ENCODE assay signal across 9 mouse cellular contexts in genomic region chr9:96727688-96728087, GRCm38 (mm10). TPM values are rescaled to one million over a fixed set of nuclear protein-coding genes. Genes with fewer than 3 reads are reported as not detected.
DNase-seq lines count a peak whose midpoint lies in the region; ATAC-seq and TF ChIP-seq lines count a peak whose summit lies in the region.
"Had no signal": no experiment of that assay in that cellular context is flagged by ENCODE, and none has a peak within 500 bp of the region (broad histone marks: within the 10 kb centered on the region; RNA-seq: fewer than 3 reads in every experiment).

No protein-coding gene starts in this region.

- no peak for TF ChIP-seq CTCF in gastrocnemius, adult 2 months (IDR thresholded peaks at IDR 0.05)

- H3K4me2 ChIP-seq in hindbrain, embryonic 15.5 days = peak overlapping the region; percentile 59

- WGBS in hindbrain, embryonic 15.5 days = 86% methylated on average over 6 of the region's 6 CpGs

- H3K4me3 ChIP-seq in gastrocnemius, adult 2 months = no peak overlapping the region
- H3K4me3 ChIP-seq in brown adipose tissue, adult 24 weeks (ENCODE audit: insufficient read depth, low read depth, low read length) = no peak overlapping the region
- no peak overlapping the region for H3K4me3 ChIP-seq in hindbrain, embryonic 15.5 days

- no peaks in the 10 kb centered on the region for H3K9me3 ChIP-seq in hindbrain, embryonic 15.5 days

- DNase-seq in gastrocnemius, adult 2 months = peak; percentile 46
- no peak for DNase-seq in gastrocnemius, adult 8-10 months (ENCODE audit: low spot score in 2 of 2)
- DNase-seq in lung, postnatal 36 days = peak; percentile 87
- no peak for DNase-seq in spleen, adult 18-20 months
- DNase-seq in urinary bladder, postnatal 14 days (ENCODE audit: low spot score) = no peak
- DNase-seq in embryo, embryonic 10.5 days (ENCODE audit: low spot score) = no peak

- H3K4me1 ChIP-seq in brown adipose tissue, adult 24 weeks (ENCODE audit: control insufficient read depth, insufficient read depth, insufficient read length, low read length) = peaks cover 23% of the 10 kb centered on the region
- H3K4me1 ChIP-seq in hindbrain, embryonic 15.5 days (replicated peaks) = peaks cover 54% of the 10 kb centered on the region

- ATAC-seq in hindbrain, embryonic 15.5 days (ENCODE audit: low FRiP score, low read depth) = no peak

- peak overlapping the region; percentile 62 for H3K27ac ChIP-seq in gastrocnemius, adult 2 months
- H3K27ac ChIP-seq in brown adipose tissue, adult 24 weeks (replicated peaks; ENCODE audit: low read depth, low read length) = peak overlapping the region; percentile 90
- peak overlapping the region; percentile 91 for H3K27ac ChIP-seq in hindbrain, embryonic 15.5 days (replicated peaks)
- H3K27ac ChIP-seq: liver, embryonic 14.5 days had no signal

- no peak overlapping the region for H3K9ac ChIP-seq in hindbrain, embryonic 15.5 days
- H3K9ac ChIP-seq: liver, embryonic 14.5 days had no signal

- H3K27me3 ChIP-seq in hindbrain, embryonic 15.5 days = no peaks in the 10 kb centered on the region

- intact Hi-C loops in gastrocnemius, adult 2 months (cut with DNase I) = no loop called here

- H3K36me3 ChIP-seq in hindbrain, embryonic 15.5 days = no peaks in the 10 kb centered on the region

RNA-seq across cellular contexts. Expression of gene Zbtb38, which starts 24.9 kb away (rescaled TPM):
- 10 to 100 TPM; 22.9 to 33.8 TPM for total RNA-seq in gastrocnemius, adult 2 months (2021)
- 10 to 100 TPM; 32.6 to 33.9 (median 32.9) TPM for total RNA-seq in gastrocnemius, adult 8-10 months (2022)
- 16.8 and 18.7 TPM in 2 replicates for polyA plus RNA-seq in brown adipose tissue, adult 24 weeks (2012; ENCODE audit: insufficient read depth, insufficient read length, missing spikeins)
- 41.5 and 46.1 TPM in 2 replicates for polyA plus RNA-seq in hindbrain, embryonic 15.5 days (2015; fragmentation: Nextera tagmentation; extraction: Ambion mirVana)

Comparison
In these comparisons a context has a peak if more than half of its experiments do, and no peak if none do; other contexts are left out.
1. DNase-seq: peak in gastrocnemius, adult 2 months (single experiment) and lung, postnatal 36 days (single experiment); none in gastrocnemius, adult 8-10 months (0 of 2), spleen, adult 18-20 months (0 of 2), urinary bladder, postnatal 14 days (single experiment) and embryo, embryonic 10.5 days (single experiment).
2. Peak in every context shown above with its lines, with median percentiles within 50 percentile points of each other: H3K27ac ChIP-seq.